27 mouse cellular contexts compared by ENCODE assay signal in the genomic region with DNA sequence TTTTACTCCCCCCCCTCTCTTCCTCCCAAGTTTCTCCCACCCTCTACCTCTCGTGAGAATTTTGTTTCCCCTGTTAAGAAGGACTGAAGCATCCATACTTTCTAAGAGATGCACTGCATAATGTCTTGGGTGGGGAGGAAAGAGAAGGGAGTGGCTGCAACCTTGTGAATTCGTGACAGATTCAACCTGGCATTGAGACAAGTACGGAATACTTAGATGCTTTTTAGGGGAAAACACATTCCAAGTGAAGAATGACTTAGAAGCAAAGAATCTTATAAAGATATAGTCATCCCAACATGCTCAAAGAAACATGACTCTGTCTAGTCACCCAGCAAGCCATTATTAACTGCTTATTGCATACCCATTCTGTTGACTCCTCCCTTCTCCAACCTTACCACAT. TPM values are rescaled to one million over a fixed set of nuclear protein-coding genes. Genes with fewer than 3 reads are reported as not detected.
"Had no signal": no experiment of that assay in that cellular context is flagged by ENCODE, and none has a peak within 500 bp of the region (broad histone marks: within the 10 kb centered on the region; RNA-seq: fewer than 3 reads in every experiment).

No protein-coding gene starts in this region.

- H3K4me3 ChIP-seq: embryonic facial prominence, embryonic 10.5 days; embryonic facial prominence, embryonic 12.5 days; embryonic facial prominence, embryonic 13.5 days; embryonic facial prominence, embryonic 15.5 days; erythroblast, embryonic 14.5 days; forebrain, embryonic 10.5 days; forebrain, embryonic 12.5 days; forebrain, embryonic 13.5 days; forebrain, embryonic 15.5 days; gastrocnemius, adult 2 months; heart, adult 2 months; heart, embryonic 10.5 days had no signal

- H3K4me2 ChIP-seq: embryonic facial prominence, embryonic 12.5 days; embryonic facial prominence, embryonic 13.5 days; embryonic facial prominence, embryonic 15.5 days; forebrain, embryonic 12.5 days; forebrain, embryonic 13.5 days; forebrain, embryonic 15.5 days; heart, embryonic 11.5 days had no signal

- H3K27ac ChIP-seq: embryonic facial prominence, embryonic 10.5 days; embryonic facial prominence, embryonic 12.5 days; embryonic facial prominence, embryonic 13.5 days; embryonic facial prominence, embryonic 15.5 days; forebrain, embryonic 10.5 days; forebrain, embryonic 12.5 days; forebrain, embryonic 13.5 days; forebrain, embryonic 15.5 days; gastrocnemius, adult 2 months; heart, adult 2 months; heart, embryonic 10.5 days had no signal

- H3K27me3 ChIP-seq: embryonic facial prominence, embryonic 12.5 days; embryonic facial prominence, embryonic 13.5 days; embryonic facial prominence, embryonic 15.5 days; forebrain, embryonic 12.5 days; forebrain, embryonic 13.5 days; forebrain, embryonic 15.5 days had no signal

- DNase-seq: cerebellum, adult 9-11 months; cerebellum, postnatal 10 days; cerebellum, postnatal 14 days; cerebellum, postnatal 25 days; cerebellum, postnatal 36 days; embryo, embryonic 11 days; forebrain, postnatal 0 days; gastrocnemius, adult 2 months; gastrocnemius, postnatal 10 days; gastrocnemius, postnatal 14 days; gastrocnemius, postnatal 25 days; gastrocnemius, postnatal 36 days; heart, adult 11 months; heart, adult 2 months had no signal

- H3K4me1 ChIP-seq: embryonic facial prominence, embryonic 10.5 days; embryonic facial prominence, embryonic 12.5 days; embryonic facial prominence, embryonic 13.5 days; embryonic facial prominence, embryonic 15.5 days; forebrain, embryonic 10.5 days; forebrain, embryonic 12.5 days; forebrain, embryonic 13.5 days; forebrain, embryonic 15.5 days; heart, embryonic 10.5 days had no signal

- ATAC-seq: forebrain, embryonic 13.5 days; forebrain, embryonic 14.5 days; forebrain, embryonic 15.5 days; forebrain, embryonic 16.5 days; forebrain, postnatal 0 days had no signal

- H3K36me3 ChIP-seq: embryonic facial prominence, embryonic 10.5 days; embryonic facial prominence, embryonic 12.5 days; embryonic facial prominence, embryonic 13.5 days; embryonic facial prominence, embryonic 15.5 days; forebrain, embryonic 10.5 days; forebrain, embryonic 12.5 days; forebrain, embryonic 15.5 days; heart, embryonic 10.5 days had no signal

- H3K9me3 ChIP-seq: embryonic facial prominence, embryonic 10.5 days; embryonic facial prominence, embryonic 12.5 days; embryonic facial prominence, embryonic 13.5 days; embryonic facial prominence, embryonic 15.5 days; forebrain, embryonic 10.5 days; forebrain, embryonic 12.5 days; forebrain, embryonic 13.5 days; forebrain, embryonic 15.5 days; heart, embryonic 10.5 days had no signal

- H3K9ac ChIP-seq: embryonic facial prominence, embryonic 12.5 days; embryonic facial prominence, embryonic 13.5 days; embryonic facial prominence, embryonic 15.5 days; forebrain, embryonic 12.5 days; forebrain, embryonic 13.5 days; forebrain, embryonic 15.5 days; forebrain, postnatal 0 days had no signal

RNA-seq across cellular contexts. Expression of gene Kitl, which starts 35.3 kb away (rescaled TPM):
- polyA plus RNA-seq: erythroblast, embryonic 14.5 days had no signal
